In genomic region chr11:76420896-76421295, GRCm38 (mm10) we compare ENCODE assay signal across 21 mouse cellular contexts. TPM values are rescaled to one million over a fixed set of nuclear protein-coding genes. Genes with fewer than 3 reads are reported as not detected.
DNase-seq lines count a peak whose midpoint lies in the region; ATAC-seq and TF ChIP-seq lines count a peak whose summit lies in the region.
"Had no signal": no experiment of that assay in that cellular context is flagged by ENCODE, and none has a peak within 500 bp of the region (broad histone marks: within the 10 kb centered on the region; RNA-seq: fewer than 3 reads in every experiment).

No protein-coding gene starts in this region.

- no peak for TF ChIP-seq EP300 in lung, postnatal 0 days (IDR thresholded peaks at IDR 0.05)
- no peak for TF ChIP-seq EP300 in stomach, postnatal 0 days (optimal IDR thresholded peaks at IDR 0.05)

- peak; percentile 23; the same call in 1 of the 2 replicates for TF ChIP-seq CTCF in intestine, postnatal 0 days (IDR thresholded peaks at IDR 0.05; ENCODE audit: low read depth)
- TF ChIP-seq CTCF in lung, postnatal 0 days (IDR thresholded peaks at IDR 0.05), result peak; percentile 17; the same call in 1 of the 2 replicates
- no peak for TF ChIP-seq CTCF in stomach, postnatal 0 days (IDR thresholded peaks at IDR 0.05; ENCODE audit: low read depth)

- H3K27me3 ChIP-seq in intestine, postnatal 0 days (replicated peaks; ENCODE audit: control insufficient read depth, insufficient read depth, low read length), result no peaks in the 10 kb centered on the region
- no peaks in the 10 kb centered on the region for H3K27me3 ChIP-seq in intestine, embryonic 15.5 days (replicated peaks)
- no peaks in the 10 kb centered on the region for H3K27me3 ChIP-seq in lung, postnatal 0 days (replicated peaks; ENCODE audit: insufficient read depth, low read length)
- no peaks in the 10 kb centered on the region for H3K27me3 ChIP-seq in stomach, postnatal 0 days (ENCODE audit: control insufficient read depth, insufficient read depth, low read length)
- H3K27me3 ChIP-seq in midbrain, embryonic 15.5 days (replicated peaks), result no peaks in the 10 kb centered on the region
- H3K27me3 ChIP-seq: limb, embryonic 13.5 days; liver, embryonic 13.5 days; lung, embryonic 15.5 days; stomach, embryonic 15.5 days had no signal

- DNase-seq in lung, postnatal 0 days (ENCODE audit: low spot score), result no peak
- no peak for DNase-seq in lung, postnatal 36 days
- DNase-seq in gastrocnemius, postnatal 10 days, result peak; percentile 49
- no peak for DNase-seq in stomach, postnatal 0 days (ENCODE audit: low spot score)
- DNase-seq: B cell, adult 2 months; cerebellum, adult 2 months; cerebellum, postnatal 36 days; liver, embryonic 13.5 days; midbrain, embryonic 14.5 days; right cerebral cortex, postnatal 14 days had no signal

- H3K4me1 ChIP-seq in intestine, postnatal 0 days (replicated peaks; ENCODE audit: control insufficient read depth, insufficient read depth, low read length), result no peaks in the 10 kb centered on the region
- peaks cover 12% of the 10 kb centered on the region; the same call in 1 of the 2 replicates for H3K4me1 ChIP-seq in intestine, embryonic 15.5 days (replicated peaks)
- no peaks in the 10 kb centered on the region for H3K4me1 ChIP-seq in lung, postnatal 0 days (ENCODE audit: insufficient read depth, low read depth, low read length)
- 0 out of 2 replicates have a peak, but pooled peaks cover 3% of the 10 kb centered on the region for H3K4me1 ChIP-seq in stomach, postnatal 0 days (replicated peaks; ENCODE audit: control insufficient read depth, insufficient read depth)
- H3K4me1 ChIP-seq in midbrain, embryonic 15.5 days, result no peaks in the 10 kb centered on the region
- H3K4me1 ChIP-seq: liver, embryonic 13.5 days had no signal

- H3K4me2 ChIP-seq in intestine, postnatal 0 days (replicated peaks; ENCODE audit: low read depth), result no peak overlapping the region
- H3K4me2 ChIP-seq in intestine, embryonic 15.5 days (replicated peaks), result no peak overlapping the region
- H3K4me2 ChIP-seq in lung, postnatal 0 days (replicated peaks; ENCODE audit: low read depth, low read length), result no peak overlapping the region
- no peak overlapping the region for H3K4me2 ChIP-seq in stomach, postnatal 0 days (replicated peaks; ENCODE audit: low read depth)
- no peak overlapping the region for H3K4me2 ChIP-seq in midbrain, embryonic 15.5 days
- H3K4me2 ChIP-seq: limb, embryonic 13.5 days; liver, embryonic 13.5 days; lung, embryonic 15.5 days; stomach, embryonic 15.5 days had no signal

- no peak overlapping the region for H3K27ac ChIP-seq in intestine, postnatal 0 days (ENCODE audit: low read depth, low read length)
- H3K27ac ChIP-seq in intestine, embryonic 15.5 days, result no peak overlapping the region
- H3K27ac ChIP-seq in lung, postnatal 0 days (ENCODE audit: low read length), result no peak overlapping the region
- H3K27ac ChIP-seq in stomach, postnatal 0 days (replicated peaks), result peak overlapping the region; percentile 40; the same call in 1 of the 2 replicates
- H3K27ac ChIP-seq in midbrain, embryonic 15.5 days, result no peak overlapping the region
- H3K27ac ChIP-seq: hindbrain, embryonic 10.5 days; hindbrain, postnatal 0 days; kidney, postnatal 0 days; limb, embryonic 13.5 days; liver, embryonic 13.5 days; stomach, embryonic 15.5 days had no signal

- H3K4me3 ChIP-seq in intestine, postnatal 0 days (ENCODE audit: low read depth, low read length), result no peak overlapping the region
- H3K4me3 ChIP-seq in intestine, embryonic 15.5 days (replicated peaks), result no peak overlapping the region
- no peak overlapping the region for H3K4me3 ChIP-seq in lung, postnatal 0 days (ENCODE audit: low read depth, low read length)
- no peak overlapping the region for H3K4me3 ChIP-seq in stomach, postnatal 0 days (ENCODE audit: low read depth, low read length)
- H3K4me3 ChIP-seq in midbrain, embryonic 15.5 days, result no peak overlapping the region
- H3K4me3 ChIP-seq: hindbrain, embryonic 10.5 days; limb, embryonic 13.5 days; liver, embryonic 13.5 days; lung, embryonic 15.5 days; megakaryocyte, embryonic 14.5 days; myocyte; stomach, embryonic 15.5 days had no signal

- WGBS in intestine, postnatal 0 days, result 68% methylated on average over 4 of the region's 4 CpGs
- 66% methylated on average over 4 of the region's 4 CpGs for WGBS in intestine, embryonic 15.5 days
- 60% methylated on average over 4 of the region's 4 CpGs for WGBS in lung, postnatal 0 days
- 53% methylated on average over 4 of the region's 4 CpGs for WGBS in stomach, postnatal 0 days
- WGBS in midbrain, embryonic 15.5 days, result 68% methylated on average over 4 of the region's 4 CpGs

- H3K9ac ChIP-seq in intestine, postnatal 0 days (ENCODE audit: low read depth, low read length), result no peak overlapping the region
- no peak overlapping the region for H3K9ac ChIP-seq in intestine, embryonic 15.5 days
- no peak overlapping the region for H3K9ac ChIP-seq in lung, postnatal 0 days (replicated peaks; ENCODE audit: low read depth)
- no peak overlapping the region for H3K9ac ChIP-seq in stomach, postnatal 0 days (ENCODE audit: low read length)
- no peak overlapping the region for H3K9ac ChIP-seq in midbrain, embryonic 15.5 days
- H3K9ac ChIP-seq: limb, embryonic 13.5 days; liver, embryonic 13.5 days; lung, embryonic 15.5 days; stomach, embryonic 15.5 days had no signal

- H3K9me3 ChIP-seq in intestine, postnatal 0 days (ENCODE audit: control insufficient read depth), result no peaks in the 10 kb centered on the region
- H3K9me3 ChIP-seq in intestine, embryonic 15.5 days, result no peaks in the 10 kb centered on the region
- no peaks in the 10 kb centered on the region for H3K9me3 ChIP-seq in lung, postnatal 0 days (ENCODE audit: low read length)
- H3K9me3 ChIP-seq in stomach, postnatal 0 days (ENCODE audit: control insufficient read depth, low read length), result no peaks in the 10 kb centered on the region
- H3K9me3 ChIP-seq in midbrain, embryonic 15.5 days, result no peaks in the 10 kb centered on the region
- H3K9me3 ChIP-seq: hindbrain, embryonic 10.5 days; limb, embryonic 13.5 days; liver, embryonic 13.5 days; lung, embryonic 15.5 days; megakaryocyte, embryonic 14.5 days; stomach, embryonic 15.5 days had no signal

- peaks cover 95% of the 10 kb centered on the region for H3K36me3 ChIP-seq in intestine, postnatal 0 days (ENCODE audit: control insufficient read depth, insufficient read depth)
- H3K36me3 ChIP-seq in intestine, embryonic 15.5 days, result peaks cover 36% of the 10 kb centered on the region
- peaks cover 32% of the 10 kb centered on the region for H3K36me3 ChIP-seq in lung, postnatal 0 days (ENCODE audit: insufficient read depth, low read length)
- peaks cover 33% of the 10 kb centered on the region for H3K36me3 ChIP-seq in stomach, postnatal 0 days (ENCODE audit: control insufficient read depth, insufficient read depth, low read length)
- peaks cover 61% of the 10 kb centered on the region for H3K36me3 ChIP-seq in midbrain, embryonic 15.5 days (replicated peaks)

- ATAC-seq in intestine, postnatal 0 days, result no peak
- no peak for ATAC-seq in intestine, embryonic 15.5 days
- peak; percentile 32 for ATAC-seq in lung, postnatal 0 days
- ATAC-seq in stomach, postnatal 0 days (ENCODE audit: low FRiP score, low TSS enrichment), result no peak
- ATAC-seq in midbrain, embryonic 15.5 days (replicated peaks), result no peak
- ATAC-seq: hindbrain, postnatal 0 days had no signal

RNA-seq across cellular contexts. Expression of gene Timm22, which starts 14.1 kb away (rescaled TPM):
- 95.2 and 96.0 TPM in 2 replicates for polyA plus RNA-seq in intestine, postnatal 0 days (2015; fragmentation: Nextera tagmentation; extraction: Ambion mirVana)
- 87.2 and 103 TPM in 2 replicates for polyA plus RNA-seq in intestine, embryonic 15.5 days (2015; fragmentation: Nextera tagmentation; extraction: Ambion mirVana)
- 64.4 and 81.7 TPM in 2 replicates for polyA plus RNA-seq in lung, postnatal 0 days (2015; fragmentation: Nextera tagmentation; extraction: Ambion mirVana)
- total RNA-seq in gastrocnemius, postnatal 10 days (2021), result 10 to 100 TPM; 40.1 to 55.2 TPM
- 75.7 and 82.1 TPM in 2 replicates for polyA plus RNA-seq in stomach, postnatal 0 days (2015; fragmentation: Nextera tagmentation; extraction: Ambion mirVana)
- 103 and 109 TPM in 2 replicates for polyA plus RNA-seq in midbrain, embryonic 15.5 days (2015; fragmentation: Nextera tagmentation; extraction: Ambion mirVana)

RNA-seq across cellular contexts. Expression of gene Nxn, which starts 22.0 kb away (rescaled TPM):
- polyA plus RNA-seq in intestine, postnatal 0 days (2015; fragmentation: Nextera tagmentation; extraction: Ambion mirVana), result 14.9 and 15.9 TPM in 2 replicates
- 31.1 and 31.2 TPM in 2 replicates for polyA plus RNA-seq in intestine, embryonic 15.5 days (2015; fragmentation: Nextera tagmentation; extraction: Ambion mirVana)
- polyA plus RNA-seq in lung, postnatal 0 days (2015; fragmentation: Nextera tagmentation; extraction: Ambion mirVana), result 11.7 and 11.9 TPM in 2 replicates
- total RNA-seq in gastrocnemius, postnatal 10 days (2021), result 10 to 100 TPM; 37.3 to 38.0 TPM
- polyA plus RNA-seq in stomach, postnatal 0 days (2015; fragmentation: Nextera tagmentation; extraction: Ambion mirVana), result 22.4 and 24.0 TPM in 2 replicates
- polyA plus RNA-seq in midbrain, embryonic 15.5 days (2015; fragmentation: Nextera tagmentation; extraction: Ambion mirVana), result 22.3 and 23.1 TPM in 2 replicates
